Mouse (Mus musculus): ENCODE data around the gene Troap. TPM values are rescaled to one million over a fixed set of nuclear protein-coding genes. Genes with fewer than 3 reads are reported as not detected.

Gene Troap
- 4.9 and 6.6 TPM in 2 replicates for polyA plus RNA-seq (2015; fragmentation: Nextera tagmentation; extraction: Ambion mirVana)

DNA sequence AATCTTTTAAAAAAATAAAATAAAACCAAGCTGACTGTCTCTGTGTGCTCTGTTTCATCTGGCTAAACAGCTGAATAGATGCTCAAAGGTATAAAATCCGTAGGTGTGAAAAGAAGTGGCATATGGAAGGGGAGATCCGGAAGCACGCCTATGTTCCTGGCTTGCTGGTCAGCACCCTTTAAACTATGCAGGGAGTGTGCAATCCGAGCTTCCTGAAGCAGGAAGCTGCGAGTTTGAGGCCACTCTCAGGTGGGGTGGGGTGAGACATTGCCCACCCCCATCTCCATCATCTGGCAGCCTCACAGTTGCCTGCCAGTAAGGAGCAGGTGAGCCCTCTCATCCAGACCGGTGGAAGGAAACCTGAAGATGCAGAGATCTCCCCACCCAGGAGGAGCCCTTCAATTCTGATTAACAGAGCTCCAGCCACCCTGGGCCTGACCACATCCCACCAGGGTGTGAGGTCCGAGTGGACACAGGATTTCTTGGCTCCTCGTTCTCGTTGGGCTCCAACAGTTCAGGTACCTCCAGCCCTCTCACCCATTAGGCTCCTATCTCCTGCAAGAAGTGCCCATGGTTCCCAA is at the start of gene Troap:
Troap (plus strand) TSS at position 557 of the 581 bp plus-strand sequence.
- Histone ChIP-seq H3K9ac (peak within 1 kb of the TSS; percentile 81), H3K27ac (peak within 1 kb of the TSS; percentile 98), H3K4me2 (peak within 1 kb of the TSS; percentile 95), H3K9me3 (no peaks in the 10 kb centered on the region), H3K27me3 (replicated peaks) (no peaks in the 10 kb centered on the region), H3K4me3 (peak within 1 kb of the TSS; percentile 50), H3K36me3 (replicated peaks) (no peaks in the 10 kb centered on the region), H3K4me1 (peaks cover 16% of the 10 kb centered on the region)
- ATAC-seq (replicated peaks), result peak; percentile 51
- 25% methylated on average over 9 of the region's 9 CpGs for WGBS

DNA sequence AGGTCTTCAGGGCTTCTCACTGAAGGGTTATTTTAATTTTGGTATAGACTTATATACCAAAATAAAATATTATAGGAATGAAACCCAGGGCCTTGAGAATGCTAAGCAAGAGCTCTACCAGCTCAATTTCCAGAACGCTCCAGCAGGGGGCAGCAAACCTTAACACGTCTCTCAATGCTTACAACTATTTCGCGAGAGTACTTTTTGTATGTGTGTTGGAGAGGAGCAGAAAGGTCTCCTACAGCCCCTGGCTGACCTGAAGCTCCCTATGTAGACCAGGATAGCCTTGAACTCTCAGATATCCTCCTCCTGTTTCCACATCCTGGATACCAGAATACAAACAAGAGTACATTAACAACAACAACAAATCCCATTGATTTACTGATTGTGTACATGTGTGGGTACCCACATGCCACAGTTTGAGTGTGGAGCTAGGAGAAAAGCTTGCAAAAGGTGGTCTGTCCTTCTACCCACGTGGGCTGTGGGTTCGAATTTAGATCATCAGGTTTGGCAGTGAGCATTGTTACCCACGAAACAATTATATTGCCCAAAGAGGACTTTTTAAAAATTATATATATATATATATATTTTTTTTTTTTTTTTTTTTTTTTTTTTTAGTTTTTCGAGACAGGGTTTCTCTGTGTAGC is 49.6 kb upstream of the Troap start:
- WGBS, result 20% methylated on average over 7 of the region's 8 CpGs

DNA sequence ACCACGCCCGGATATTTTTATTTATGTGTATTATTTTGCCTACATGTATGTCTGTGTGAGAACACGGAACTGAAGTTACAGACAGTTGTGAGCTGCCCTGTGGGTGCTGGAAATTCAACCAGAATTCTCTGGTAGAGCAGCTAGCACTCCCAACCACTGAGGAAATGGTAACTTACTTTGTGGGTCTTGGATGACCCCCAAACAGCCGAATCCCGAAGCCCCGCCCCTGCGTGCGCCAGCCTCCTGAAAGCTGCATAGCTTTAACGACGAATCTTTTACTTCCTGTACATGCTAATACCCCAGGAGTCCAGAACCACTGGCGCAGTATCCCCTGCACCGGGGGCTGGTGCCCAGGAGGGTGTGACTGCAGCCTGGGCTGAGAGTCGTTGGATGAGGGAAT is 49.0 kb upstream of the Troap start:
- ATAC-seq (replicated peaks), result no peak
- H3K9me3 ChIP-seq, result no peaks in the 10 kb centered on the region
- H3K4me3 ChIP-seq, result no peak overlapping the region
- no peak overlapping the region for H3K4me2 ChIP-seq
- H3K9ac ChIP-seq, result no peak overlapping the region
- H3K27me3 ChIP-seq (replicated peaks), result peaks cover 3% of the 10 kb centered on the region; the same call in 1 of the 2 replicates
- H3K36me3 ChIP-seq (replicated peaks), result no peaks in the 10 kb centered on the region
- 80% methylated on average over 13 of the region's 13 CpGs for WGBS
- no peak overlapping the region for H3K27ac ChIP-seq
- H3K4me1 ChIP-seq, result peaks cover 14% of the 10 kb centered on the region

More for the DNA sequence above, 49.6 kb upstream of the Troap start:
- no peak overlapping the region for H3K4me2 ChIP-seq
- H3K9ac ChIP-seq, result no peak overlapping the region
- H3K9me3 ChIP-seq, result no peaks in the 10 kb centered on the region
- H3K36me3 ChIP-seq (replicated peaks), result no peaks in the 10 kb centered on the region
- no peak for ATAC-seq (replicated peaks)
- 0 out of 2 replicates have a peak, but pooled peaks cover 3% of the 10 kb centered on the region for H3K27me3 ChIP-seq (replicated peaks)
- no peak overlapping the region for H3K4me3 ChIP-seq
- no peak overlapping the region for H3K27ac ChIP-seq
- H3K4me1 ChIP-seq, result peaks cover 7% of the 10 kb centered on the region

DNA sequence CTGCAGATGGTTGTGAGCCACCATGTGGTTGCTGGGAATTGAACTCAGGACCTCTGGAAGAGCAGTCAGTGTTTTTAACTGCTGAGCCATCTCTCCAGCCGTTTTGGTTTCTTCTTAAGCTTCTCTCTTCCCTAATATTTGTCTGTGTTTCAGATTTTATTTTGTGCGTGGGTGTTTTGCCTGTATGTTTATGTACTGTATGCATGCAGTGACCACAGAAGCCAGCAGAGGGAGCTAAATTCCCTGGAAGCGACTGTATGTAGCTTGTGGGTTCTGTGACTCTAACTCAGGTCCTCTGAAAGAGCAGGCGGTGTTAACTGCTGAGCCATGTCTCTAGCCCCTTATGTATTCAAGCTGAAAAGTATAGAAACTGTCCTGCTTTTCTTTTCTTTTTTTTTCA is 48.1 kb upstream of the Troap start:
- WGBS, result 57% methylated on average over 4 of the region's 4 CpGs
- Histone ChIP-seq H3K9ac (no peak overlapping the region), H3K27ac (no peak overlapping the region), H3K27me3 (replicated peaks) (peaks cover 3% of the 10 kb centered on the region; the same call in 1 of the 2 replicates), H3K4me2 (no peak overlapping the region), H3K4me3 (no peak overlapping the region), H3K9me3 (no peaks in the 10 kb centered on the region), H3K4me1 (peaks cover 17% of the 10 kb centered on the region), H3K36me3 (replicated peaks) (no peaks in the 10 kb centered on the region)
- ATAC-seq (replicated peaks), result no peak

DNA sequence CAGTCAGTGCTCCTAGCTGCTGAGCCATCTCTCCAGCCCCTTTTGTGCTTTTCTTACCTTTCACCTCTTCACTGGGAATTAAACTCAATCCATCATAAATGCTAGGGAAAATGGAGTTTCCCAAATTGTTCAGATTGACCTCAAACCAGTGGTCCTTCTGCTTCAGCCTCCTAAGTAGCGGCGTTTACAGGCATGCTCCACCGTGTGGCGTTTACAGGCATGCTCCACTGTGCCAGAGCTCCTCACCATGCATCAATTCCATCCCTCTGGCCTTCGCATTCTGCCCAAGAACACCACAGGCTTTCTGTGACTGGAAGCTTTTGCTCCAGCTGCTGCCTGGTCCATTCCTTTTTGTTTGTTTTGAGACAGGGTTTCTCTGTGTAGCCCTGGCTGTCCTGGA is 47.3 kb upstream of the Troap start:
- Histone ChIP-seq H3K4me2 (no peak overlapping the region), H3K36me3 (replicated peaks) (no peaks in the 10 kb centered on the region), H3K27me3 (replicated peaks) (peaks cover 3% of the 10 kb centered on the region; the same call in 1 of the 2 replicates), H3K4me1 (peaks cover 17% of the 10 kb centered on the region), H3K9me3 (no peaks in the 10 kb centered on the region), H3K9ac (no peak overlapping the region), H3K27ac (no peak overlapping the region), H3K4me3 (no peak overlapping the region)
- 73% methylated on average over 5 of the region's 5 CpGs for WGBS
- no peak for ATAC-seq (replicated peaks)

DNA sequence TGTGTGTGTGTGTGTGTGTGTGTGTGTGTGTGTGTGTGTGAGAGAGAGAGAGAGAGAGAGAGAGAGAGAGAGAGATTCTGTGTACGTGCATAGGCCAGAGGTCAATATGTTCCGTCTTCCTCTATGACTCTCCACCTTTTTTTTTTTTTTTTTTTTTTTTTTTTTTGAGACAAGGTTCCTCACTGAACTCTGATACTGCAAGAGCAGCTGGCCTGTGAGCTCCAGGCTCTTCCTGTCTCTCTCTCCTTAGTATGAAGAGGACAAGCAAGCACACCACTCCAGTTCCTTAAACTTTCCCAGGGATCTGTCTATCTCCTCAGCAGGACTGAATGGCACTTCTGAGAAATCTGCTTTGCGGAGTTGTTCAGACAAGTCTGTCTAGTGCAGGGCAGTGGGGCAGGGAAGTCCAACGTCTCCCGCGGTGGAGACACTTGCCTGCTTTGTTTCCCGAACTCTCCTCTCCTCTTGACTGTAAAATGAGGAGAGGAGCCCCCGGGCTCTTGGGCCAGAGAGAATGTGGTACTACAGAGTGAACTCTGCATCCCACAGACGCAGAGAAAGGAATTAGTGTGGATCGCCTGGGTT is 45.4 kb upstream of the Troap start:
- no peak overlapping the region for H3K27ac ChIP-seq
- H3K4me3 ChIP-seq, result peak overlapping the region; percentile 30
- peaks cover 3% of the 10 kb centered on the region; the same call in 1 of the 2 replicates for H3K27me3 ChIP-seq (replicated peaks)
- no peaks in the 10 kb centered on the region for H3K9me3 ChIP-seq
- H3K9ac ChIP-seq, result no peak overlapping the region
- H3K4me2 ChIP-seq, result peak overlapping the region; percentile 62
- no peak for ATAC-seq (replicated peaks)
- 6% methylated on average over 10 of the region's 10 CpGs for WGBS
- no peaks in the 10 kb centered on the region for H3K36me3 ChIP-seq (replicated peaks)
- H3K4me1 ChIP-seq, result peaks cover 23% of the 10 kb centered on the region

DNA sequence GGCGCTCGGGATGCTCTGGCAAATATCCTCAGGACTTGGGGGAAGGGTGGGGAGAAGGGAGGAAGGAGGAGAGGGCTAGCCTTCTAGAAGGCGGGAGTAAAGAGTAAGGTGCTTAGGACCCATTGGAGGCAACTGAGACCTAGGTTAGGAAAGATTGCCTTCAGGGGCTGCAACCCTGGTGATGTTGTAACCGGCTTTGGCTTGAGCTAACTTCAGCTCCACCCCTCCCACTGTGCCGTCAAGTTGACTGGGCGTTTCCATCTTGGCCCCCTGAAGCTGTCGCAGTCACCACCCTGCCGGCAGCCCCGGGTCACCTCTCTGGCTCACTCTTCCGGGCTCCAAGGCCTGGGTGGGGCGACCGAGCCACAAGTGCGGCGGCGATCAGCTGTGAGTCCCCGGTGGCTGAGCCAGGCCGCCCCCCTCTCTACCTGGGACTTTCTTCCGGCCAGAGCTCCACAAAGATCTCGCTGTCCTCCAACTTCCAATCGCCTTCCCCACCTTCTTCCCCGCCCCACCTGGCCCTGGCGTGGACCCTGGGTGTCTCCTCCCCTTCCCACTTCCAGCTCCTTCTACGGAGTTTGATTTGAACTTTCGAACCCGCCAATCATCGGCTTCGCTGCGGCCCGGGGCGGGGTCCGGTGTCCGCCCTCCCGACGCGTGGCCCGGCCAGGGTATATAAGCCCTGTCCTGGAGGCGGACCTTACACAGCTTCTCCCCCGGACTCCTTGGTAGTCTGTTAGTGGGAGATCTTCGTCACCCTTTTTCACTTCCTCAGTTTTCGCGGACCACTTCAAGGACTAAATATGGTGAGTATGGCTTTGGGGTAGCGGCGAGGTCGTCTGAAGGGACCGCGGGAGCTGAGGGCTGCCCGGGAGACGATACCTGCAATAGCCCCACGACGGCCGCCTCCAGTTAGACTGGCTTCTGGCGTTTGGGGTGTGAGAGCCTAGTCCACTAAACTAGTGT is 44.5 kb upstream of the Troap start, which contains the start of gene Tuba1c:
Tuba1c (plus strand) TSS at position 273 of the 966 bp plus-strand sequence.
- H3K4me3 ChIP-seq, result peak within 1 kb of the TSS; percentile 30
- no peak within 1 kb of the TSS for H3K9ac ChIP-seq
- H3K4me2 ChIP-seq, result peak within 1 kb of the TSS; percentile 62
- ATAC-seq (replicated peaks), result peak; percentile 37; the same call in 1 of the 2 replicates
- H3K27me3 ChIP-seq (replicated peaks), result peaks cover 3% of the 10 kb centered on the region; the same call in 1 of the 2 replicates
- H3K9me3 ChIP-seq, result no peaks in the 10 kb centered on the region
- H3K36me3 ChIP-seq (replicated peaks), result no peaks in the 10 kb centered on the region
- H3K27ac ChIP-seq, result no peak within 1 kb of the TSS
- H3K4me1 ChIP-seq, result peaks cover 23% of the 10 kb centered on the region
- 1% methylated on average over 52 of the region's 52 CpGs for WGBS

DNA sequence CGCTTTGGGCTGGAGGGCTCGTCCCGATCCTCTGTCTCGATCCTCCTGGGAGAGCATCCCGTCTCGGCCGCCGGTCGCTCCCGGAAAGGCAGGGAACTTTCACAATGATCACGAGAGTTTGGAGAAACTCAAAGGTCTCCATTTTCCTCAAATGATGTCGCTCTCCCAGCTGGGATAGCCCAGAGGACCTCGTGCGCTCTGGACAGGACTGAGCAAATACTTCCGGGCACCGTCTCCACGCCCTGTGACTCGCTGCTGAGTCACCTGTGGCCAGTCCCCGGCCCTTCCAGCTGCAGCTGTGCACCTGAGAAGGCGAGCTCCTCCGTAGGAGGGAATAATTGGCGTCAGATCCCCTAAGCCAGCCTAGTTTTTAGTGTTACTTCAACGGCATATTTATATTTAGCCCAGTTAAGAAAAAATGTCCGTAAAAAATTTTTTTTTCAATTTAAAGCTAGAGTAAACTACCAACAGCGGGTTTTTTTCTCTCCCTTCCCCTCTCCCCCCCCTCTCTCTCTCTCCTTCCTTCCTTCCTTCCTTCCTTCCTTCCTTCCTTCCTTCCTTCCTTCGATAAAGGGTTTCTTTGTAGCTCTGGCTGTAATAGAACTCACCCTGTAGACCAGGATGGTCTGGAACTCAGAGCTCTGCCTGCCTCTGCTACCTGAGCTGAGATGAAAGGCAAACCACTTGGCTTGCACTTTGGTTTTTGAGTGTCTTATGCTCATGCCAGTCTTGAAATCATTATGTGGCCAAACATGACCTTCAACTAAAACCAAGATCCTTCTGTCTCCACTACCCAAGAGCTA is 43.6 kb upstream of the Troap start:
- Histone ChIP-seq H3K4me2 (peak overlapping the region; percentile 62), H3K9me3 (no peaks in the 10 kb centered on the region), H3K36me3 (replicated peaks) (no peaks in the 10 kb centered on the region), H3K4me3 (peak overlapping the region; percentile 30), H3K27ac (no peak overlapping the region), H3K9ac (no peak overlapping the region), H3K4me1 (peaks cover 23% of the 10 kb centered on the region), H3K27me3 (replicated peaks) (peaks cover 3% of the 10 kb centered on the region; the same call in 1 of the 2 replicates)
- WGBS, result 15% methylated on average over 26 of the region's 26 CpGs
- no peak for ATAC-seq (replicated peaks)

DNA sequence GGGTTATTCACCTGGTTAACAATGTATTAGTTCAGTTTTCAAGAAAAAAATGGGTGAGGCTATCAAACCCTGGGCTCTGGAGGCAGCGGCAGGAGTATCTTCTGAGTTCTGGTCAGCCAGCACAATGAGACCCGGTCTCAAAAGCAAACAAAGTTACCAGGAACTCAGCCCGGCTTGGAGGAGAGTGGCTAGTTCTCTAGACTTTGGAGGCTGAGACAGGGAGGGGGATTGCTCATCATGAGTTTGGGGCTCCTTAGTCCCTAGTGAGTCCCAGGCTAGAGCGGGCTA is 43.0 kb upstream of the Troap start:
- peaks cover 23% of the 10 kb centered on the region for H3K4me1 ChIP-seq
- 84% methylated on average over 4 of the region's 4 CpGs for WGBS
- no peaks in the 10 kb centered on the region for H3K36me3 ChIP-seq (replicated peaks)
- no peak overlapping the region for H3K9ac ChIP-seq
- no peaks in the 10 kb centered on the region for H3K9me3 ChIP-seq
- H3K4me2 ChIP-seq, result no peak overlapping the region
- no peak for ATAC-seq (replicated peaks)
- H3K4me3 ChIP-seq, result no peak overlapping the region
- no peak overlapping the region for H3K27ac ChIP-seq
- peaks cover 3% of the 10 kb centered on the region; the same call in 1 of the 2 replicates for H3K27me3 ChIP-seq (replicated peaks)

DNA sequence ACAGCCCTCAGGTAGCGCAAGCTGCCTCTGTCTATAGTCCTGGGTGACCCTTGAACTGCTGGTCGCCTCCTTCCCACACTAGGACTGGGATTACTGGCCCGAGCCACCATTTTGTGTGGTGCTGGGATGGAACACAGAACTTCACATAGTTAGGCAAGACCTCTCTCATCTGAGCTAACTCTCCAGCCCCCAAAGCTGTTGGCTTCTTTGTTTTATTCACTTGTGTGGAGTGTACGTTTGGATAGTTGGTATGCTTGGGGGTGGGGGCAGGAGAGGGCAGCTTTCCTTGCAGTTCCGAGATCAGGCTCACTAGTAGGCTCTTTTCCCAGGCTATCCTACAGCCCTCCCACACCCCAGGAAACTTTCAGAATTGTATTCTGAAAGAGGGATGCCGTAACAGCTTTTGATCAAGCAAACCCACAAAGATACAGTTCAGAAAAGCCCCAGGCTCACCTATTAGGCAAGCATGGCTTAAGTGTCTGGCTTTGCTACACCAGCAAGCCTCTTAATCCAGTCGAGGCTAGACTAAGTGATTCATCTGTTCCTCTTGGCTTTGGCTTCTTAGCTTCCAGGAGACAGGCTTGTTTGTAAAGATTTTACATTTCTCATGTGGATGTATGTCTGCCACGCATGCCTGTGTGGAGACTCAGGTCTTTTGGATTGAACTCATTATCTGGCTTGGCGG is 42.2 kb upstream of the Troap start:
- H3K36me3 ChIP-seq (replicated peaks), result no peaks in the 10 kb centered on the region
- H3K27me3 ChIP-seq (replicated peaks), result peaks cover 3% of the 10 kb centered on the region; the same call in 1 of the 2 replicates
- 72% methylated on average over 9 of the region's 9 CpGs for WGBS
- no peaks in the 10 kb centered on the region for H3K9me3 ChIP-seq
- peaks cover 23% of the 10 kb centered on the region for H3K4me1 ChIP-seq
- no peak overlapping the region for H3K4me3 ChIP-seq
- H3K27ac ChIP-seq, result no peak overlapping the region
- no peak overlapping the region for H3K4me2 ChIP-seq
- no peak overlapping the region for H3K9ac ChIP-seq
- ATAC-seq (replicated peaks), result no peak

DNA sequence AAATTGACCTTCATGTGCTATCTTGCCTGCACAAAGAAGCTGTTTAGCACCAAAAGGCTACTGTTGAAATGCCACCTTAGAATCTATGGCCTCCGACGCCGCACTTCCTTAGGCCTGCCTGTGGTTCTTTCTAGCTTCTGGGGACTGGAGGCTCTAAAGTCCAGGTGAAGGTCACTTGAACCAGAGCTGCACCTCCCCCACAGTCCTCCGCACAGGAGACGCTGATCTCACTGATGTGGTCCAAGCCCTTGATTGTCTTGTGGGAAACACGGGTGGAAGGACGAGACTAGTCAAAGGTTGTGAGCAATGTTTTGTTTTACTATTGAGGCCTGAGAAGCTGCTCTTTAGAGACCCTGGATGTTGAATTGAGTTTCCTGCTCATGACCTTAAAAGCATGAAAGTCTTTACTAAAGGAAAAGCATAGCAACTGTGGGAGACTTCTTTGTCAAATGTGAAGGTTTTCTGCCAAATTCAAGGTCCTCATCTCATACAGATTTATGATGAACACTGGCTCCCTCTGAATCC is 41.6 kb upstream of the Troap start:
- Histone ChIP-seq H3K36me3 (replicated peaks) (no peaks in the 10 kb centered on the region), H3K9me3 (no peaks in the 10 kb centered on the region), H3K27me3 (replicated peaks) (peaks cover 3% of the 10 kb centered on the region; the same call in 1 of the 2 replicates), H3K4me2 (no peak overlapping the region), H3K4me3 (no peak overlapping the region), H3K4me1 (peaks cover 23% of the 10 kb centered on the region), H3K9ac (no peak overlapping the region), H3K27ac (no peak overlapping the region)
- ATAC-seq (replicated peaks), result no peak
- 81% methylated on average over 7 of the region's 7 CpGs for WGBS
